Mouse (Mus musculus): ENCODE measurements around the gene Acot6. TPM values are rescaled to one million over a fixed set of nuclear protein-coding genes. Genes with fewer than 3 reads are reported as not detected.
"Not testable (repeated sequence)": the region's sequence is repeated elsewhere in the genome, so short reads cannot be mapped to it uniquely, and the experiment has no call there.

Gene Acot6
- total and polyA plus RNA-seq, 3 experiments: 0.08 TPM; not detected in 2

DNA sequence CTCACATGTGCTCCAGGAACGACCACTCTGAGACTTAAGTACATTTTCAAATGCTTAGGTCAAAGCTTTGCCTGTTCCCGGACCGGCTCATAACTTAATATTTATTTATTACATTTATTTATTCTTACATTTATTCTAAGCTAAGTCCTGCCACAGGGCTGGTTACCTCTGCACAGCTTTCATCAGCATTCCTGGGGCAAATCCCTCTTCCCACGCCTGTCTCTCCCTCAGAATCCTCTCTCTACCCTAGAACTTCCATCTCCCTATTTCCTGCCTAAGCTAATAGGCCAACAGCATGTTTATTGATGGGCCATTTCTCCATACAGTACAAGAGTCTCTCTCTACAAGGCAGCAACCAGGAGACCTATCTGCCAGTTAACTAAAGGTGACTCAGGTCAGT is 32.7 kb upstream of the Acot6 start:
- Histone ChIP-seq H3K4me1 (ENCODE audit: control insufficient read depth in 1 of 2, insufficient read depth in 2 of 2) (no peaks in the 10 kb centered on the region), H3K4me3 (replicated peaks in 1 of 3; ENCODE audit: low read depth in 2 of 3, low read length in 2 of 3, poor library complexity in 1 of 3) (no peak overlapping the region), H3K36me3 (replicated peaks in 1 of 2; ENCODE audit: control insufficient read depth in 1 of 2, insufficient read depth in 1 of 2, low read length in 1 of 2) (no peaks in the 10 kb centered on the region), H3K4me2 (ENCODE audit: insufficient read depth, low read depth, poor library complexity, severe bottlenecking) (no peak overlapping the region), H3K27me3 (replicated peaks) (no peaks in the 10 kb centered on the region), H3K9me3 (replicated peaks; ENCODE audit: low read length) (peaks cover 2% of the 10 kb centered on the region), H3K9ac (ENCODE audit: insufficient read depth, low read depth) (no peak overlapping the region), H3K79me2 (replicated peaks; ENCODE audit: control insufficient read depth, extremely low read depth, insufficient read depth, poor library complexity, severe bottlenecking) (no peaks in the 10 kb centered on the region), H3K27ac (ENCODE audit: insufficient read depth, low read depth) (no peak overlapping the region)
- no peak for DNase-seq (ENCODE audit: extremely low read depth)
- dilution Hi-C loops (cut with MboI; ENCODE audit: extremely low pct_ligation_motif_present, extremely low pct_unique_long_range_greater_than_20kb, low sequenced_read_pairs): no loop called here
- TF ChIP-seq UBTF (IDR thresholded peaks at IDR 0.05; ENCODE audit: low read depth, low read length) (no peak), USF1 (IDR thresholded peaks at IDR 0.05; ENCODE audit: low read depth, low read length) (no peak), MAZ (IDR thresholded peaks at IDR 0.05; ENCODE audit: low read depth, low read length) (no peak)
- in situ Hi-C loops (cut with MboI; ENCODE audit: low pct_ligation_motif_present, low pct_unique_long_range_greater_than_20kb, low sequenced_read_pairs): loop anchor here (25.0 kb wide), 2 partner anchors 105 to 280 kb away; partner anchors contain the start of gene Riox1

DNA sequence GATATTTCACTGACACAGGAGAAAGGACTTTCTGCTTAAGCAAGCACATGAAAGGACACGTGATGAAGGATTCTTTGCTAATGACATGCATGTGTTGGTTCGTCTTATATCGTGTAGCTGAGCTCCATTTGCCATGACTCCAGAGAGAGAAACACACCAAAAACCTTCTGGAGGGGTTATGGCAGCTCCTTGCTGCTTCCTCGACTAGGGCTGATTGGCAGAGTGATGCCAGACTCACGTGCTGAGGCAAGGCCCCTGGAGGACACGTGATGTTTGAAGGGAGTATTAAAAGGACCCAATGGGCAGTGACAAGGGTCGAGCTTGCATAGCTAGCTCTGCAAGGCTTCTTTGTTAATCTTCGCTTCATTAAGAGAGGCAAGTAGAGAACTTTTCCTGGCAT is 32.2 kb upstream of the Acot6 start:
- dilution Hi-C loops (cut with MboI; ENCODE audit: extremely low pct_ligation_motif_present, extremely low pct_unique_long_range_greater_than_20kb, low sequenced_read_pairs) (no loop called here), in situ Hi-C loops (cut with MboI; ENCODE audit: low pct_ligation_motif_present, low pct_unique_long_range_greater_than_20kb, low sequenced_read_pairs) (loop anchor here (25.0 kb wide), 2 partner anchors 106 to 281 kb away; partner anchors contain the start of gene Riox1)
- DNase-seq (ENCODE audit: extremely low read depth): no peak
- TF ChIP-seq USF2 (conservative IDR thresholded peaks at IDR 0.05; ENCODE audit: low read depth, low read length): no peak
- TF ChIP-seq BHLHE40 (IDR thresholded peaks at IDR 0.05; ENCODE audit: low read depth, low read length): peak; percentile 48
- Histone ChIP-seq H3K9ac (ENCODE audit: insufficient read depth, low read depth) (no peak overlapping the region), H3K9me3 (replicated peaks; ENCODE audit: low read length) (no peaks in the 10 kb centered on the region), H3K79me2 (replicated peaks; ENCODE audit: control insufficient read depth, extremely low read depth, insufficient read depth, poor library complexity, severe bottlenecking) (no peaks in the 10 kb centered on the region), H3K36me3 (replicated peaks in 1 of 2; ENCODE audit: control insufficient read depth in 1 of 2, insufficient read depth in 1 of 2, low read length in 1 of 2) (no peaks in the 10 kb centered on the region), H3K4me3 (replicated peaks in 1 of 3; ENCODE audit: low read depth in 2 of 3, low read length in 2 of 3, poor library complexity in 1 of 3) (no peak overlapping the region), H3K4me1 (ENCODE audit: control insufficient read depth in 1 of 2, insufficient read depth in 2 of 2) (no peaks in the 10 kb centered on the region), H3K27me3 (replicated peaks) (no peaks in the 10 kb centered on the region), H3K4me2 (ENCODE audit: insufficient read depth, low read depth, poor library complexity, severe bottlenecking) (no peak overlapping the region), H3K27ac (ENCODE audit: insufficient read depth, low read depth) (no peak overlapping the region)

DNA sequence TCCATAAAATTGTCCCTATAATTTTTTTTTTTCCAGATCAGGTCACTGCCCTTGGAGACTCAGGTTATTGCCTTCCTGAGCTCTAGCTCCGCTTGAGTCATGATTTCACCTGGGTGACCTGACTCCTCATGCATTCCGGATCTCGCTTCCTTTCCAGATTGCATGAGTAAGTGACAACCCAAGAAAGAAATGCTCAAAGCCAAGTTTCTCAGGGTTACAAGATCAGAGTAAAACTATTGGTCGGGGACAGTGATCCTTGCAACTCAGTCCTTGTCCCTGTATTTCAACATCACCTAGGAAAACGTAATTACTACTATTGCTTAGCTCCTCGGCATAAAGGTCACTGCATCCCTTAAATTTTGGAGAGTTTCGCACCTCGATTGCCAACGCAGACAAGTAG is 31.5 kb upstream of the Acot6 start, which contains the start of gene Acot5:
TSS of gene Acot5 (plus strand) at position 340 of the 400 bp plus-strand sequence.
- in situ Hi-C loops (cut with MboI; ENCODE audit: low pct_ligation_motif_present, low pct_unique_long_range_greater_than_20kb, low sequenced_read_pairs): loop anchor here (25.0 kb wide), 2 partner anchors 107 to 282 kb away; partner anchors contain the start of gene Riox1
- no peaks in the 10 kb centered on the region for H3K27me3 ChIP-seq (replicated peaks)

DNA sequence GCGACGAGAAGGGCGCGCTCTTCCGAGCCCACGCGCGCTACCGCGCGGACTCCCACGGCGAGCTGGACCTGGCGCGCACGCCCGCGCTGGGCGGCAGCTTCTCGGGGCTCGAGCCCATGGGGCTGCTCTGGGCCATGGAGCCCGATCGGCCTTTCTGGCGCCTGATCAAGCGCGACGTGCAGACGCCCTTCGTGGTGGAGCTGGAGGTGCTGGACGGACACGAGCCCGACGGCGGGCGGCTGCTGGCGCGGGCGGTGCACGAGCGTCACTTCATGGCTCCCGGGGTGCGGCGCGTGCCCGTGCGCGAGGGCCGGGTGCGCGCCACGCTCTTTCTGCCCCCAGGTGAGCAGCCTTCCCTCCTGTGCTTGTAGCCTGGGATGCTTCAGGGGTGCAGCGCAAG is 30.9 kb upstream of the Acot6 start:
- H3K79me2 ChIP-seq (replicated peaks; ENCODE audit: control insufficient read depth, extremely low read depth, insufficient read depth, poor library complexity, severe bottlenecking); H3K36me3 ChIP-seq (replicated peaks in 1 of 2; ENCODE audit: control insufficient read depth in 1 of 2, insufficient read depth in 1 of 2, low read length in 1 of 2); H3K27ac ChIP-seq (ENCODE audit: insufficient read depth, low read depth); H3K9me3 ChIP-seq (replicated peaks; ENCODE audit: low read length); H3K4me3 ChIP-seq (replicated peaks in 1 of 3; ENCODE audit: low read depth in 2 of 3, low read length in 2 of 3, poor library complexity in 1 of 3); DNase-seq (ENCODE audit: extremely low read depth); H3K27me3 ChIP-seq (replicated peaks); H3K4me2 ChIP-seq (ENCODE audit: insufficient read depth, low read depth, poor library complexity, severe bottlenecking); H3K4me1 ChIP-seq (ENCODE audit: control insufficient read depth in 1 of 2, insufficient read depth in 2 of 2); H3K9ac ChIP-seq (ENCODE audit: insufficient read depth, low read depth); dilution Hi-C loops (cut with MboI; ENCODE audit: extremely low pct_ligation_motif_present, extremely low pct_unique_long_range_greater_than_20kb, low sequenced_read_pairs): not testable (repeated sequence)
- in situ Hi-C loops (cut with MboI; ENCODE audit: low pct_ligation_motif_present, low pct_unique_long_range_greater_than_20kb, low sequenced_read_pairs): loop anchor here (25.0 kb wide), 2 partner anchors 107 to 282 kb away; partner anchors contain the start of gene Riox1

More for the DNA sequence above, 31.5 kb upstream of the Acot6 start, which contains the start of gene Acot5:
- Histone ChIP-seq H3K4me2 (ENCODE audit: insufficient read depth, low read depth, poor library complexity, severe bottlenecking) (no peak within 1 kb of the TSS), H3K4me3 (replicated peaks in 1 of 3; ENCODE audit: low read depth in 2 of 3, low read length in 2 of 3, poor library complexity in 1 of 3) (no peak within 1 kb of the TSS), H3K4me1 (ENCODE audit: control insufficient read depth in 1 of 2, insufficient read depth in 2 of 2) (no peaks in the 10 kb centered on the region), H3K27ac (ENCODE audit: insufficient read depth, low read depth) (no peak within 1 kb of the TSS), H3K79me2 (replicated peaks; ENCODE audit: control insufficient read depth, extremely low read depth, insufficient read depth, poor library complexity, severe bottlenecking) (no peaks in the 10 kb centered on the region), H3K9ac (ENCODE audit: insufficient read depth, low read depth) (no peak within 1 kb of the TSS), H3K9me3 (replicated peaks; ENCODE audit: low read length) (no peaks in the 10 kb centered on the region), H3K36me3 (replicated peaks in 1 of 2; ENCODE audit: control insufficient read depth in 1 of 2, insufficient read depth in 1 of 2, low read length in 1 of 2) (no peaks in the 10 kb centered on the region)
- TF ChIP-seq IRF4 (IDR thresholded peaks at IDR 0.05; ENCODE audit: low read depth, low read length): no peak
- DNase-seq (ENCODE audit: extremely low read depth): no peak
- dilution Hi-C loops (cut with MboI; ENCODE audit: extremely low pct_ligation_motif_present, extremely low pct_unique_long_range_greater_than_20kb, low sequenced_read_pairs): no loop called here

All from CH12.LX (cell line).